Mouse (Mus musculus): Measurements from ENCODE around the gene Nckipsd.

DNA sequence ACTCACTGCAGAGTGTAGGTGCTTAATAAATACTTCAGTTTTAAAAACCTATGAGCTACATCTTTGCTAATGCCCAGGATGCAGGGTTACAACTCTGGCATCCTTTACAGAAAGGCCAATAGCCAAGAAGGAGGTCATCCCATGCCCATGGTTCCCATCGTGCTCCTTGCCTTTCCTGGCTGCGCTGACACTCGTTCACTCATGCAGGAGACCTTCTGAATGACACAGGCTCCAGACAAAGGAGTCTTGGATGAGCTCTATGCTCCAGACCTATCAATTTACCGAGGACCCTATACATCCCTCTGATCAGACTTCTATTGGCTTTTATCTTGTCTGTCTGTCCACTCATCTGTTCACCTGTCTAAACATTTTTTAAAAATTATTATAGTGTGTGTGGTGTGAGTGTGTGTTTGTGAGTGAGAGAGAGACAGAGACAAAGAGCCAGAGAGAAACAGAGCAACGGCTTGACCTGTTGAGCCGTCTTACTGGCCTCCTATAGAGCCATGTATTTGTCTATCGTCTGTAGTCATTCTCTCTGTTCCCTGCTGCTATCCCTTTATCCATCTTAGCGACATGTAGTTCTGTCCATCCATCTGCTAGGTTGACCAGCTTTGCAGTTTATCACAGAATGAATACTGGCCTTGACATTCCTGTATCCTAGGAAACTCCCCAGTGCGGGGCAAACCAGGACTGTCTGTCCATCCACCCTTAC is 25.2 kb upstream of the Nckipsd start:
- no peak for TF ChIP-seq POLR2A (IDR thresholded peaks at IDR 0.05; ENCODE audit: insufficient read depth, low read depth, low read length)
- TF ChIP-seq EP300 (IDR thresholded peaks at IDR 0.05; ENCODE audit: insufficient read depth, low read depth, low read length) = no peak

Measured in heart, adult 2 months (tissue).